Mouse (Mus musculus): Measurements from ENCODE around the gene Grn. TPM values are rescaled to one million over a fixed set of nuclear protein-coding genes. Genes with fewer than 3 reads are reported as not detected.
A peak's percentile ranks its signal among the peaks of the same experiment; 100 is the strongest.
"Not testable (repeated sequence)": the region's sequence is repeated elsewhere in the genome, so short reads cannot be mapped to it uniquely, and the experiment has no call there.

The Grn gene
- total RNA-seq, 1 experiment from 2014 or later: 198 TPM

DNA sequence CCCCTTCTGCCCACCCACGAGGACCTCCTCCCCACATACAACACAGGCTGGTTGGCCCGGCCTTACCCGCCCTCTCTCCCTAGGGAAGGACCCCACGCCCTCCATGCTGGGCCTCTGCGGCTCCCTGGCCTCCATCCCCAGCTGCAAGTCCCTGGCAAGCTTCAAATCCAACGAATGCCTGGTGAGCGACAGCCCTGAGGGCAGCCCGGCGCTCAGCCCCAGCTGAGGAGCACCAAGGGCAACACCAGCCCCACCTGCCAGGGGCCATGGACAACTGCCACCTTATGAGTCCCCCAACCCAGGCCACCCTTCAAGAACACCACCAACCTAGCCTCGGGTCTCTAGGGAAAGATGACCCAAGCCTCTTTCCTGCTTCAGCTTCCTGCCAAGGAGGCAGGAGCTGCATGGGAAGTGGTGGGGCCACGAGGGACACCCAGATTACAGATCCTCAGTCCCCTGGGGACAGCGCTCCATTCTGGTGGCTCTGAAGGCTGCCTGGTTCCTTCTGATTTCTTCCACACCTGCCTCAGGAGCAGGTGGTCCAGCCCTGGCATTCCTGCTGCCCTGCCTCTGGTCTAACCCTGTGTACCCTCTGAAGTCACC is 28.1 kb upstream of the Grn start:
- no peak for DNase-seq

DNA sequence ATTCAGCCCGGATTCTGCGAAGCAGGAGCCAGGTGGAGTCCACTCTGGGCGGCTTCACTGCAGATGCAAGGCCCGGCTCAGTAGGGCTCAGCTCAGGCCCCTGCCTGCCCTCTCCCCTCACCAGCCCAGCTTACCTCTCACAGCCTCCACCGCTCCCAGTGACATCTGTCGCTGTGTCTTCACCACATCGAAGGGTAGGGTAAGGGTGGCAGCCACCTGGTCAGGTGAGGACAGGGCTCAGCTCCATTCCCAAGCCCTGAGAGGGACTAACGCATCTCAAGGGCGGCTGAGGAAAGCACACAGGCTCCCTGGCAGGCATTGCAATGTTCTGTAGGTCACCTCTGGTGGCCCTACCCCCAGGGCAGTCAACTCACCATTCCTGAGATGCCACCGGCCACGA is 26.5 kb upstream of the Grn start:
- no peak for DNase-seq

DNA sequence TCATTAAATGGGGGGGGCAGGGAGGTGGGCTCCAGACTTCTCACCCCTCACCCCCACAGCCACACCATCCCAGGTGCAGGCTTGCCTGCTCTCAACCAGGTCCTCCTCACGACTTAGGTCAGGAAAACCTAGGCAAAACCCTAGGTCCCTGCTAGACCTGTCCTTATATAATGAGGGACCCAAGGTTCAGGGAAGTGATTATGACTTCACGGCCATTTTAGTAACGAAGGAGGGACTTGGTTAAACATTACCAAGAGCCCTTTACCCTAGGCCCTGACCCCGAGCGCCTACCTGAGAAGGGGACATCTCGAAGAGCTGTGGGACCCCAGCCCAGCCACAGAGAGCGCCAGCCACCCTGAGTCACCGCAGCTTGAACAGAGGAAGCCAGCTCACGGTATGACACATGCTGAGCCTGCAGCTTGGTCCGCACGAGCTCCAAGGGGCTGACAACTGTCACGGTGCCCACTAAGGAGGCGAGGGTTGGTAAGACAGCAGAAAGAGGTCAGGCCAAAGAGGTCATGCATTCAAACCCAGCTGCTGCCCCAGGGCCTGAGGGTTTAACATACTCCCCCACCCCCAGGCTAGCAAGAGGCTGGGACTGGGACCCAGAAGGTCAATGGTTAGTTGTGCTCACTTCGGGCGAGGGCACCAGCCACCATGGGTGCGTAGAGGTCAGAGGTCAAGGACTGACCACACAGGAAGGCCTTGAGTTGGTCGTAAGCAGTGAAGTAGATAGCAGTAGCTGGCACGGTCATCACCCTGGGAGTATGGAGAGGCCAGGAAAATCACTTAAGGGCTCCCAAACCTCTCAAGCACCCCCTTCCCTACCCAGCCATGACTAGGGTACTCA is 25.7 kb upstream of the Grn start:
- no peak for DNase-seq

DNA sequence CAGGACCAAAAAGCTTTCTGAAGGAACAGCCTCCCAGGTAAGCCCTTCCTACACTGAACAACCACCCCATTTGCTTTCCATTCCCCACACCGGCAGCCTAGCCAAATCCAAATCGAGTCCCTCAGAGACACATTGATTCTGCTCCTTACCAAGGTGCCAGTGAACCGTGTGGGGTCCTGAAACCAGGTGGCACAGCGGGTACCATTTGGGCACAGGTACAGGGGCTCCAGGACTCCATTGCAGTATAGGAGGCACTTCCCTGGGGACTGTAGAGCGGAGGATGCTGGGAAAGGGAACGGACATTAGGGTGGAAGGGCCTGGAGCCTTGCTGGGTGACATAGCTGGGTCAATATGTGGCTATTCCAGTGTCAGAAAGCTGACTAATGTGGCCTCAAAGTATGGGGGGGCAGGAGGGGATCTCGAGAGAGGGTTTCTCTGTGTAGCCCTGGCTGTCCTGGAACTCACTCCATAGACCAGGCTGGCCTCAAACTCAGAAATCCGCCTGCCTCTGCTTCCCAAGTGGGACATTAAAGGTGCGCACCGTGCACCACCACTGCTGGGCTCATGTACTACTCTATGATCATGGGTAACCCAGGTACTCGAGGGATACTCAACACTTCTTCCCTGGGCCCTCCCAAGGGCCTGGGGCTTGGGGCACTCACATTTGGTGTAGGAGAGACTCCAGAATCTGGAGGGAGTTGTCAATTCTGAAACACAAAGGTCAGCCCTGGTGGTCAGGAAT is 24.4 kb upstream of the Grn start:
- no peak for DNase-seq

DNA sequence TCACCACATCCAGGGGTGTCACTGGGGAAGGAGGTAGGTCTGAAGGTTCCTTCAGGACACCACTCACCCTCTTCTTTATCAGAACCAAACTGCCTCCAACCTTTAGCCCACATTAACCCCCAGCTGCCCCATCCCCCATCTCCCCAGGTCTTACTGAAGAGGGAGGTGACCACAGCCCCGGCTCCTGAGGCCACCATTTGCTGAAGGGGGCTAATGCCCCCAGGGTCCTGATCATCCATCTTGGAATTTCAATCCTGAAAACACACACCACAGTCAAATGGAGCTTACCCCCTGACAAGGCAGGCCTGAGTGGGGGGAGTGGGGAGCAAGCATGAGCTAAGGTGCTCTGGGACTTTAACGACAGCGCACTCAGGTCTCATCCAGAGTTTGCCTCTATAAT is 23.7 kb upstream of the Grn start:
- no peak for DNase-seq

DNA sequence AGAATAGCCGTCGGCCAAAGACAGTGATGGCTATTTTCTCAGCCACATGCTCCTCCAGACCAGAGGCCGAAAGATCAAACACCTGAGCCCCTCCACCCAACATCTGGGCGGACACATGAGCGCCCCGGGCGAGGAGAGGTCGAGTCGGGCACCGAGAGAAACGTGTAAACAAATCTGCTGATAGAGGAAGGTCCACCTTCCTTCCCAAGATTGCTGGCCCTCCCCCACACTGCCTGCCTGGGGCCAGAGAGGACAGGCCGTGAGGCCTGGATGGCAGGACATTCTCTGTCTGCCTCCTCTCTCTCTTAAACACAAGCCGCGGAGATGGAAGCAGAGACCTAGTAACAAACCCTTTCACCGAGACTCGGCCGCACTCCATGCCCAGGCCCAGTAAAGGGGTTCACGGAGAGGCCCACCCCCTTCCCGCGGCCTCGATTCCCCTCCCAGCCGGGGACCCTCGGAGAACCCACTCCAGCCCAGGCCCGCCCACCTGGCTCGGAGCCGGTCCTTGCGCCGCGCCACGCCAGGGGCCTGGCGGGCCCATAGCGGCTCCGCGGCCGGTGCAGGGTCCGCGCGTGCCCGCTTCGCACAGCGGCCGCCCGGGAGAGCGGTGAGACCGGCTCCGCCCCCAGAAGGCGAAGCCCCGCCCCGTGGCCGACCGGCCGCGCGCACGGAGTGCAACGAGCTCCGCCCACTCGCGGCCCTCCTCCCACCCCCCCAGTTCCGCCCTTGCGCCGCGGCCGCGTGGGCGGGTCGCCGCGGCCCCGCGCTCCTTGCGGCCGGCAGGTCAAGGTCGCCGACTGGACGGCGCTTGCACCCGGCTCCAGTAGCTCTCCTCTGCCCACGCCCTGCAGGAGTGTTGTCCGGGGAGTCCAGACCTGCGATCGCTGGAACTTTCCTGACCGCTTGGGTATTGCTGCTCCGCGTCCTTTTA is 22.9 kb upstream of the Grn start:
- DNase-seq: peak; percentile 96

DNA sequence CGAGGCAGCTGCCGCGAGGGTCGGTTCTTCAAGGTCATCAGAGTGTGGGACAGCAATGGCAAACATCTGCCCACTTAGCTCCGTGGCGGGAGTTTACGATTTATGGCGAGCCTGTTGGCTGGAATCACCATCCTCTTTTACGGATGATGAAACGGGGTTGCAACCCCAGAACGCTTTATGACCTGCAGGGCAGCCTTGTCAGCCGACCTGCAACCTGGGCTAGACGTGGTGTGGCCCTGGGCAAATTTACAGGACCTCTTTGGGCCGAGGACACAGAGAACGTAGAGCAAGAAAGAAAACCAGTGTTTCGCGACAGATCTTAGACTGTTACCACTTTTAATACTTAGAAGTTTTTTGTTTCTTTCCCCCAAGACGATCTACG is 22.3 kb upstream of the Grn start, which contains the start of gene Slc25a39:
TSS of gene Slc25a39 (minus strand) at position 113 of the 382 bp plus-strand sequence.
- no peak for DNase-seq

DNA sequence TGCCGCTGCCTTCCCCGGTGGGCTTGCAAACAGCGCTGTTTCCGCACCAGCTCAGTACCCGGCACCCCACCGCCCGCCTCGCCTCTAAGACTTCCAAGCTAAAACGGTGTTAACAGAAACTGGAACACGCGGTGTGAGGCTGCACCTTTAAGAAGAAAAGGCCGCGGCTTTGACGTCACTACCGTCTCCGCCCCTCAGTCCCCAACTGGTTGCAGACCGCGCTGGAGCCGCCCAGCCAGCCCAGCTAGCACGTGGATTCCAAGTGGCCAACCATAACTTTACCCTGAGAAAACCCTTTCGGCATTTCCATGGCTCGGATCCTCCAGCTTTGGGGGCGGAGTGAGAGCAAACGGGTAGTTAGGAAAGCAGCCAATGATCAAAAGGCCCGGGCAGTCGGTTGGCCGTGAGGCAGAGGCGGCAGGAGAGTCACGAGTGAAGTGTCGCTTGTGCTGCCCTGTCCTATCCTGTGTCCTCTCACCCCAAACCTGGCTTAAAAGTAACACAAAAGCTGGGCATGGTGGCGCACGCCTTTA is 21.7 kb upstream of the Grn start:
- DNase-seq: peak; percentile 95

DNA sequence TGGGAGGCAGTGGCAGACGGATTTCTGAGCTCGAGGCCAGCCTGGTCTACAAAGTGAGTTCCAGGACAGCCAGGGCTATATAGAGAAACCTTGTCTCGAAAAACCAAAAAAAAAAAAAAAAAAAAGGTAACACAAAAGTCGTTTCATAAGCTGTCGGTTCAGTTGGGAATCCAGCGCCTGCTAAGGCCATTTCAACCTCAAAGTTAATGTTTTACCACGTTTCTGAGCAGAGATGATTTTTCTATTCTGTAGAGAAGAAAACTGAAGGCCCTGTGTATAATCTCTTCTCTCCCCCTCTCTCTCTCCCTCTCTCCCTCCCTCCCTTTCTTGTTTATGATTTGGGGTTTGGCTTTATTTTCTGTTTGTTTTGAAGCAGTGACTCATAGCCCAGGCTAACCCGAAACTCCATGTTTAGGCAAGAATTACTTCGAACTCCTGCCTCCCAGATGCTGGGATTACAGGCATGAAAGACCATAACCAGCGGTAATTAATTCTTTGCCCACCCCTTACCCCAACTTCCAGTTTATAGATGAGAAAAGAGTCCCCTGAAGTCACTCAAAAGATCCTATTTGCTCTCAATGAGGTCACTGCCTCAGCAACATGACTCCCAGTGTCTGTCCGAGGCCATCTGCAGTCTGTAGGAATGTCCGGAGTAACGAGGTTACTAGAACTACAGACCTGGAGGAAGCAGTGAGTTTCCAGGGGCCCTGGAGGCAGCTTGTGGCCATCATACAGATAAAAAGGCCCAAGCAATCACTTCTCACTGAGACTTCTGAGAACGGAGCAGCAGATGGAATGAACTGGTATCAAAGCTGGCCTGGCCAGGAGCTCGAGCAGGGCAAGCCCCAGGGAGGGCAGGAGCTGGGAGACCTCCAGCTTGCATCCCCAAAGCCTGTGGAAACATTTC is 21.0 kb upstream of the Grn start:
- DNase-seq: no peak

DNA sequence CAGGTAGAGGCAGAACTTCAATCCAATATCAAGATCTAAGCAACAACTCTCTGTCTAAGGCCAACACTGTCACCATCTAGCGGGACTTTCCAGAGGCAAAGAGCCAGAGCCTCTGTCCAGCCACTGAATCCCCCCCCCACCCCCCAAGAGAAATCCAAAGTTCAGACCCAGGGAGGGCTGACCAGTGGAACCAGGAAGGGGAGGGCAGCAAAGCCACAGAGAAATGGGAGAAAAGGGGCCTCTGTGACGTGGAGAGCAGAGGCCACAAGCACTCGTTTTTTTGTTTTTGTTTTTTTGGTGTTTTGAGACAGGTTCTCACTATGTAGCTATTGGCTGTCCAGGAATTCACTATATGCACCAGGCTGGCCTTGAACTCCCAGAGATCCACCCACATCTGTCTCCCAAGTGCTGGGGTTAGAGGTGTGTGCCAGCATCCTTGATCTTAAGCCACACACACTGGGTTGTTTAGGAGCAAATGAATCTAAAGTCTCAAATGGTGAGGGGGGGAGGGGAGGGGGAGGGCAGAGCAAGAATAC is 20.3 kb upstream of the Grn start:
- no peak for DNase-seq

DNA sequence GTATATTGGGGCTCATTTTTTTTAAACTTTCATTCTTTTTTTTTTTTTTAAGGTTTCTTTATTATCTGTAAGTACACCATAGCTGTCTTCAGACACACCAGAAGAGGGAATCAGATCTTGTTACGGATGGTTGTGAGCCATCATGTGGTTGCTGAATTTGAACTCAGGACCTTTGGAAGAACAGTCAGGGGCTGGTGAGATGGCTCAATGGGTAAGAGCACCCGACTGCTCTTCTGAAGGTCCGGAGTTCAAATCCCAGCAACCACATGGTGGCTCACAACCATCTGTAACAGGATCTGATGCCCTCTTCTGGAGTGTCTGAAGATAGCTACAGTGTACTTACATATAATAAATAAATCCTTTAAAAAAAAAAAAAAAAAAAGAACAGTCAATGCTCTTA is 19.8 kb upstream of the Grn start:
- DNase-seq: not testable (repeated sequence)

DNA sequence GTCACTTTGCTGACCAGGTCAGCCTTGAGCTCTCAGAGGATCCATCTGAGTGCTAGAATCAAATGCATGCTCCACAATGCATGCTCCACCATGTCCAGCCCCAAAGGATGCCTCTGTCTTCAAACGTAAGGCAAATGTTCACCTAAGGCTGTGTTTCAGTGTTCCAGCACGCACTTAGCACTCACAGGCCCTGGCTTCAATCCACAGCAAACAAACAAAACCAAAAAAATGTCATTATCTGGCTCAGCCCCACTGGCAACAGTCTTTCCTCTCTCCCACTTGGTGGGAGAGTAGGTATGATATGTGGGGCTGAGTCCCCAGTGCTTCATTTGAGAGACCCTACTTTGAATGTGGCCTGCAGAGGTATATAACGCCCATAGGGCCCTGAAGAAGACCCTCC is 19.1 kb upstream of the Grn start:
- no peak for DNase-seq

DNA sequence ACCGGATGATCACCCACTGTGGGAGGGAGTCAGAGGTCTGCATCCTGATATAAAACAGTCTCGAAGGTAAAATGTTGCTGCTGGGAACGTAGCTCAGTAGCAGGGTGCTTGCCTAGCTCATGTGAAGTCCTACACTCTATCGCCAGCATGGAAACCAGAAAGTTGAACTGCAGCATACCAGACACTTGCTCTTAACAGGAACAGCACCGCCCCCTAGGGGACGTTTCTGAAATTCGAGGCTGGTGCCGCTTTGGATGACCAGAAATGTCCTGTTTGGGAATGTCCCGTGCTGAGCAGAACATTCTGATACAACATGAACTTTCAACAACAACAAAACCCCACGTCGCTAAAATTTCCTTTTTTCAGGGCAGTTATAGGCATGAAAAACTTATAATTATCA is 18.4 kb upstream of the Grn start:
- DNase-seq: peak; percentile 93

DNA sequence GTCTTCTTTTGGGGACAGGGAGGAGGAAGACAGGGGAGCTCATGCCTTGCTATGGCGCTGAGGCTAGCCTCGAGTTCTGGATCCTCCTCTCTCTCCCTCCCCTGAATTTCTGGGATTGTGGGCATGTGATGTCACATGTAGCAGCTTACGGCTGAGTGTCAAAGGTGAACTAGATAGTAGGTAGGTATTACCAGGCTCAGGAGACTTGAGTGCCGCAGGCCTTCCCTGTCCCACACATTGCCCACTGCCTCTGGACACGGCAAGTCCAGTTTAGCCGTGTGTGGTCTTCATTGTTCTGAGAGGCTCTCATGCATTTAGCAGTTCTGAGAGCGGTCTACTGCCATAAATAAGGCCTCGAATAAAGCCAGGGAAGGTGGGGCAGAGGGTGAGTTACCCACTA is 17.1 kb upstream of the Grn start:
- DNase-seq: no peak

DNA sequence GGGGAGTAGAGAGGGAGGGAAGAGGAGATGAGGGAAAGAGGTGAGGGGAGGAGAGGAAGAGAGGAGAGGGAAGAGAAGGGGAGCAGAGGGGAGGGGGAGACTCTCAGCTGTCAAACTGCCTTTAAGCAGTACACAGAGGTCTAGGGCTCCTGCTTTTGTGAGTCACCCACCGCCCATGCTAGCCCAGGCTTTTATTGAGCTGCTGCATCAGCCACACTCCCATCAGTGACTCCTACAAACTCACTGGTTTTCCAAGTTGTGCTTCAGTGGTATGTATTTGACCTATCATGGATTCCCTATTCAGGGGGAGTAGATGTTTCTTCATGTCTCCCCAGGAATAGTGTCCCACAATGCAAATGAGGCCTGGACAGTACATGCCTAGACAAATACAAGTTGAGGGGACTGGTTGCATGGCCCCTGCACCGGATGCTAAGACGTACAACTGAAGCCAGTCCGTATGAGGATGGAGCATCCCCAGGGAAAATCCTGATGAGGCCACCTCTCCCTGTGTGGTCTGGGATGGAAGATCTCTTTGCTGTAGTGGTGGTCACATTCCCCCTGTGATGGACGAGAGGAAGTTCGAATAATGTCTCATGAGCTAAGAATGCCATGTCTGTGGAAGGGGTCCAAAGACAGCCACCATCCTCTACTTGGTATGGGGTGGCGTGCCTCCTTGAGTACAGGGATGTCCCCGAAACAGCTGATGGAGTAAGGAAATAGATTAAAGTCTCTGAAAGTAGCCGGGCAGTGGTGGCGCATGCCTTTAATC is 14.9 kb upstream of the Grn start:
- no peak for DNase-seq

DNA sequence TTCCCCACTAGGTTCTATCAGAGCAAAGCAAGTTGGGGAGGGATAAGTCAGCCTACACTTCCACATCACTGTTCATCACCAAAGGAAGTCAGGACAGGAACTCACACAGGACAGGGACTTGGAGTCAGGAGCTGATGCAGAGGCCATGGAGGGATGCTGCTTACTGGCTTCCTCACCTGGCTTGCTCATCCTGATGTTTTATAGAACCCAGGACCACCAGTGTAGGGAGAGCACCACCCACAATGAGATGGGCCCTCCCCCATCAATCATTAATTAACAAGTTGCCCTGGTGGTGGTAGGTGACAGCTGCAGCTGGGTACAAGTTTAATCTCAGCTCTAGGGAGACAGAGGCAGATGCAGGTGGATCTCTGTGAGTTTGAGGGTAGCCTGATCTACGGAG is 13.0 kb upstream of the Grn start:
- no peak for DNase-seq

DNA sequence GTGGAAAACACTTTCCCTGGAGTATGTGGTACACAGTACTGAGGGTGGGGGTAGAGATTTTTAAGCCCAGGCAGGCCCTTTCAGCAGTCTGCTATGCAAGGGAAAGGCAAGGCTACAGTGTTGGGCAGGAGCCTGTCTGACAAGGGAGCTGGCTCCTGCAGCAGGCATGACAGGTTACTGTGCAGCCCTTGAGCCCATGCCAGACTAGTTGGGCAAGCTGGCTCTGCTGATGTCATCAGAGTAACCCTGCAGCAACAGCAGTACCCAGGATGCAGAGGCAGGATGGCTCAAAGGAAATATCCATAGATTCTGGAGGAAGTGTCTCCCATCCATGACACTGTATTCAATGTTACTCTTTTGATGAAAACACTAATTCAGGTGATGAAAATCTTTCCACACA is 11.2 kb upstream of the Grn start:
- peak; percentile 75 for DNase-seq

DNA sequence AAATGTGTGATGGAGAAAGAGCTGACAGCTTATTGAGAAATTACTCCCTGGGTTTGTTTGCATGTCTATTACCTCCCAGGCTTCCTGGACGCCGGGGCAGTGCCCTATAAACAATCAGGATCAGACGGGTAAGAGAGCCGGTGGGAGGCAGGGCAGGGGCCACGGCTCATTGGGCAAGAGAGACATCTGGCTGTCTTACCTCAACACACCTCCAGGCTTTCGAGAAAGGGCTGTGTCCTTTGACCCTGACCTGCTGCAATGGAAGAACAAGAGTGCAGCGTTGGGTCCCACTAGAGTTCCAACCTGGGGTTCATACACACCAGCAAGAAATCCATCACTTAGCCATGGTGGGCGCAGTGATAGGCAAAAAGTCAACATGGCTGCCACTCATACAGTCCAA is 8.6 kb upstream of the Grn start:
- DNase-seq: no peak

DNA sequence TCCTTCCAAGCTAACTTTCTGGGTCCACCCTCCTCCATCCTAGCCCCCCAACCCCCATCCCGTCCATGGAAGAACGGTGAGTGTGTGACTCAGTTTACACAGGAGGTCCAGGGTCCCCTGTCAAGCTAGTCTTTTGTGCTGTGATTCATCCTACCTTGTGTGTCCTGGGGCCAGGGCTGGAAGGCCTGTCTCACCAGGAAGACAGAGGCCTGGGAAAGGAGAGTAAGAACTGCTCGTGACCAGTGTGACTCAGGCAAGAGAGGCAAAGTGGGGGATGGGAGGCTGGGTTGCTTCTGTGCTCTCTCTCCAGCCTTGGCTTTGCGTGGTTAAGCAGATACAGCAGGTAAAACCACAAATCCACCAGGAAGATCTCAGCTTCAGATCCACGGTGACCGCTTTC is 5.4 kb upstream of the Grn start:
- no peak for DNase-seq

Measured in adrenal gland, postnatal 25 days (tissue).